Mouse (Mus musculus) 416B (cell line): ENCODE results near the gene Tmem30c.

Source experiments
- DNase-seq: peaks from one replicate; pipeline ENCODE4 v3.0.0; 2011; ENCODE audit warnings: low read depth

Tmem30c gene

DNA sequence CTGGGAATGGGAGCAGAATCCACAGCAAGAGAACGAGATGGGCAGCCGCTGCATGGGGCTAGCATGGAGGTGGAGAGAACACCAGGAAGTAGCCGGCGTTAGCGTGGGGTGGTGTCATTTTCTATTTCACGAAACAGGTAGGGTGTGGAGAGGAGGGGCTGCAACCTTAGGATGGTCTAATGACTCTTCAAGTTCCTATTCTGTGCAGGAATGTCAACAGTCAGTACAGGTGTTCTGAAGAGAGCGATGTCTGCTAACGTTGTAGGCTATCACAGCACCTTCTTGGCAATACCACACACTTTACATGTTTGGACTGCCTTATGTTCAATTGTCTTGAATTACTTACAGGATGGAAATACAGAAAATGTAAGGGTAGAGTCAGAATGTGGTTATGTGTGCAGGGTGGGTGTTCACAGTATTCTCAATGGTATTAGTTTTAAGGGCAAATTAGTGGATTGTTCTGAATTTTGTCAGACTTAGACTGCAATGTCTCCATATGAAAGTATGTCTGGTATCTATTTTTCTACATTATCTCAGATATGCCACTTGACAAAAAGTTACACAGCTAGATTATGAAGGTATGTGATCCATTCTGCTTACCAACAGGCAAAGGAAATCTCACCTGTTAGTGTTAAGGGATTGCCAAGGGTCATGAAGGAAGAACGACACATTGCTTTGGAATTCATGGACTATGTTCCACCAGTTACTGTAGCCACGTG, 2.7 kb upstream of the Tmem30c start:
- DNase-seq: no peak

DNA sequence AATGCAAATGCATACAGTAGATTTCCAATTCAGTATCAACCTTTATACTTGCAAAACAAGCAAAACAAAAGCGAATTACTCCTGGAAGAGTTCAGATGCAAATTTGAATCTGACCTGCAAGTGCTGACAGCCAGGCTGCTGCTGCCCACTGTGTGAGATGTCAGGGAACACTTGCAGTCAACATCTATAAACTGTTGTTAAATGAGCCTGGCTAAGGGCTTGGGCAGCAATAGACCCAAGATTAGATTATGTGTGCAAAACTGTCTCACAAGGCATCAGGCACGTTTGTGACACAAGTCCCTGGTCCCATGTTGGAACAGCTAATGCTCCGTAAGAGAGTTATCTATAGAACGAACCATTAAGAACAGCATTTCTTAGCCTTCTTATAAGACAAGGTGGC, 369 bp downstream of the Tmem30c start:
- no peak for DNase-seq

DNA sequence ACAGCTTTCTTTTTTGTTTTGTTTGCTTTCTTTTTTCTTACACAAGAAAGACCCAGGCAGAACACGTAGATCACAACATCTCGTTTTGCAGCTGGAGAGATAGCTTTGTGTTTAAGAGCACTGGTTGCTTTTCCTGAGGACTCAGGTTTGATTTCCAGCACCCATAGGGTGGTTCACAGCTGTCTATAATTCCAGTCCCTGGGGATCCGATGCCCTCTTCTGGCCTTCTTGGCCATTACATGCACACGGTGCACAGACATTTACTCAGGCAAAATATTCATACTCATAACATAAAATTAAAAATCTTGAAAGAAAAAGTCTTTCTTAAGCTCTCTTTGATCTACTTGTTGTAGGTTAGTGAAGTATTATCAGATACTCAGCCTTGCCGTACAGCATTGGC, 969 bp downstream of the Tmem30c start:
- DNase-seq: no peak

- no peak for DNase-seq
Measured at GRCm38 (mm10) chr16:57281417-57281816, 11.2 kb downstream of the Tmem30c start.

DNA sequence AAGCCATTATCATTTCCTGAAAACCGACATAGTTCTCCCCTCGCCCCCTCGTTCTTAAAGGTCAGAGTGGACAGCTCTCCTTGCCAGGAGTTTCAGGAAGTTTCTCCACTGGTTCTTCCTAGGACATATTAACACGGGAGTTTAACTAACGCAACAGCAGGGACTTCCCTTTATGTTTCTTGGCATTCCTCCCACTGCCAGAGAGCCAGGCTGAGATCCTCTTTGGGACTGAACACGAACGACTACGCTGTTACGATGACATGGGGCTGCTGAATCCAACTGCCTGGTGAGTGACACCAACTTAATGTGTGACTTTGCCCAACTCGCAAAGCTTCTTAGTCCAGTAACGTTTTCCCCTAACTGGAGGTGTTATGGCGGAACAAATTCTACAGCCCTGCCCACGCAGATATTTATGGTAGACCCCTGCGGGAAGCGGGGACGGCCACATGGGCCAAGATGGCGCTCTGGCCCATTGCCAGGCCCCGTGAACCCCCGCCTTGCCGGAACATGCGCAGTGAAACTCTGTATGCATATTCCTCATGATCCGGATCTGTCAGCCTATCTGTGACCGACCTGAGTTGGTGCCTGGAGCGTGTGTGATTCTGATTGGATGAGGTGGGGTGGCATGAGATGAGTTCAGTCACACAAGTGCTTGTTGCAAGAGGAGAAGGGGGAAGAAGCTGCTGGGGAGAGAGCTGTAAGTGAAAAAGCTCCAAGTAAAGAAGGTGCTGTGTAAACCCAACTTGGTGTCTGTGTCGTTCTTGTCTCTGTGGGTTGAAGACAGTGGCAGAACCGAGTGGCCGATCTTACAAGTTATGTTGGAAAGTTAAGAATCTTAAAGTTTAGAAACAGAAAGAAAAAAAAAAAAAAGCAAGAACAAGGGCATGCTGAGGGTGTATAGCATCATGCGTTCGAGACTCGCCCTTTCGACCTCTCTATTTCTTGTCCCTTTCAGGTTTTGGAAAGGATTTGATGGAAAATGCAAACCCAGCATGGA, 12.1 kb downstream of the Tmem30c start:
- no peak for DNase-seq

DNA sequence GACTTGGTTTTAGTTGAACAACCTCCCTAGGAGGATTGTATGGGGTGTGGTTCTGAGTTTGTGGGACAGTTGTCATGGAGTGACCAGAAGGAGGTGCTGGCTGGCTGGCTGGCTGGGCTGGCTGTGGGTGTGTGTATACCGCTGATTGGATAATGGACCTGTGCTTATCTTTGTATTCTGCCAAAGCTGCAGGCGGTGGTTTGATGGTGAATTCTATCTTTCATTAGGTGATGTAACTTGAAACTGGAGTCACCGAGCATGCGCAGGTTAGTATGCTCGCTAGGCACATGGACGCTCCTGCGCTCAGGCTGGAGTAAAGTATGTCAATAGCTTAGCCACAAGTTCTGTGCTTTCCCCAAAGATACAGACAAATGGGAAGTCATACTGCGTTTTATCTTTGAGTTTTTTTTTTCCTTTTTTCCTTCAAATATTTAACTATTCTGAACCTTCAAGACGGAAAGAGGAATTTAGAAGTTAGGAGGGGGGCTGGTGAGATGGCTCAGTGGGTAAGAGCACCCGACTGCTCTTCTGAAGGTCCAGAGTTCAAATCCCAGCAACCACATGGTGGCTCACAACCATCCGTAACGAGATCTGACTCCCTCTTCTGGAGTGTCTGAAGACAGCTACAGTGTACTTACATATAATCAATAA, 13.6 kb downstream of the Tmem30c start:
- peak; percentile 28 for DNase-seq

DNA sequence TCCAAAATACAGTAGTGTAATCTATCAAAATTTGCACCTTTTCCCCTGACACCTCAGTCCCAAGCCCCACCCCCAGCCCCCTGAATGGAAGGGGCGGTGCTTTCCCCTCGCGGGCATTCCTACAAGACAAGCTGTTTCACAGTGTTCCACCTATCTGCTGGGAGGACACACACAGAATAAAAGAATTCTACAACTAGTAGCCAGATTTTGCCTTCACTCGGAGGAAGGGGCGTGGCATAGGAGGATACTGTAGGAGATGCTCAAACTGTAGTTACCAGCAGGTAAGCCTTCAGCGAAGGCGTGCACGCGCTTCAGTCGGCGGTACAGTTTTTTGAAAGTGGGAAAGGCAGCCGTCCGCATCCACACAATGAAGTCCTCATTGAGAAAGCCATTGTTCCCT, 22.9 kb downstream of the Tmem30c start:
- no peak for DNase-seq

GRCm38 (mm10) chr16:57268058-57268841, 24.4 kb downstream of the Tmem30c start:
- DNase-seq: no peak

GRCm38 (mm10) chr16:57267068-57267467, 25.6 kb downstream of the Tmem30c start:
- no peak for DNase-seq

GRCm38 (mm10) chr16:57260152-57260551, 32.5 kb downstream of the Tmem30c start:
- no peak for DNase-seq

- no peak for DNase-seq
Measured at GRCm38 (mm10) chr16:57259356-57260083, 33.1 kb downstream of the Tmem30c start.

- DNase-seq: no peak
Measured at GRCm38 (mm10) chr16:57251589-57252421, 40.9 kb downstream of the Tmem30c start.

- no peak for DNase-seq
Measured at GRCm38 (mm10) chr16:57250991-57251390, 41.7 kb downstream of the Tmem30c start.

- no peak for DNase-seq
Measured at GRCm38 (mm10) chr16:57247464-57247863, 45.2 kb downstream of the Tmem30c start.

- peak; percentile 87 for DNase-seq
Measured at GRCm38 (mm10) chr16:57246596-57246995, 46.1 kb downstream of the Tmem30c start.

DNA sequence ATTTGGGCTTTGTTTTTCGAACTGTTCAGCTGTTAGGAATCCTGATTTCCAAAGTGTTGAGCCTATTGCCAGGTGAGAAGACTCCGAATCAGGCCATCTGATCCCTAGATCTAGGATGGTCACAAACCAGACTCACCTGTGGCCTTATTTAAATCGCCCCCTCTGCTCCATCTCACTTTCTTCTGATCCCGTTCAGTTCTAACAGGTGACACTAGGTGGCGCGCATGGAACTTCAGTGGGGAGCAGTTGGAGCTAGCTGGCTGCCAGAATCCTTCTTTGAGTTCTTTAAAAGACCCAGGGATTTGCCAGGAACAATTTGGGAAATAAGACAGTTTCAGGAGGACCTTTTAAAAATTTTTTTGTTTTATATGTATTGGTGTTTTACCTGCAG, 48.8 kb downstream of the Tmem30c start:
- DNase-seq: peak; percentile 77

DNA sequence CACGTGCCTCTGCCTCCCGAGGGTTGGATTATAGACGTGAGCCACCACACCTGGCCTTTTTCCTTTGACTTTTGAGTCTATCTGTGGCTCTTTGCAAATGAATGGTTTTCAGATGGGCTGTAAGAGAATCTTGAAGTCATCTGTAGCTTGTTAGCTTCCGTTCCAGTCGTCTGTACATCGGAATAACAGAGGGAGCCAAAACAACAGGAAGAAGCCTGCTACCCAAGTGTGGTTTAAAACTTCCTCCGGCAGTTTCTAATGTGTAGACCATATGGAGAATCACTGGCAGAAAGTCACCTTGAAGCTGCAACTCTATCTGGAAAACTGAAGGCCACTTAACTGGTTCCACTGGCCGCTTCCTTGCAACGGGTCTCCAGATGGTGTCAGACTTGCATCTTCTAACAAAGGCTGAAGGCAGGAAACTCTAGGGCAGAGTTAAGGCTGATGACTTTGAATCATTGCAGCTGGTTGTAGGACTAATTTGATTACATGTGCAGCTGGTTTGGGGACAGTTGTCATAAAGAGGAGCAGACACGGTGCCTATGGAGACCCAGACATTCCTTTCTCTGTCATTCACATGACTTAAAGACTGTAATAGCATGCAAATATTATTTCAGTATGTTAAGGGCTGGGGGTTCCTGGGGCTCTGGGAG, 49.3 kb downstream of the Tmem30c start:
- peak; percentile 85 for DNase-seq

GRCm38 (mm10) chr16:57242857-57243204, 49.8 kb downstream of the Tmem30c start:
- DNase-seq: no peak

GRCm38 (mm10) chr16:57235871-57236510, 56.7 kb downstream of the Tmem30c start:
- no peak for DNase-seq
